ENCODE assay signal across 22 mouse cellular contexts in the genomic region with DNA sequence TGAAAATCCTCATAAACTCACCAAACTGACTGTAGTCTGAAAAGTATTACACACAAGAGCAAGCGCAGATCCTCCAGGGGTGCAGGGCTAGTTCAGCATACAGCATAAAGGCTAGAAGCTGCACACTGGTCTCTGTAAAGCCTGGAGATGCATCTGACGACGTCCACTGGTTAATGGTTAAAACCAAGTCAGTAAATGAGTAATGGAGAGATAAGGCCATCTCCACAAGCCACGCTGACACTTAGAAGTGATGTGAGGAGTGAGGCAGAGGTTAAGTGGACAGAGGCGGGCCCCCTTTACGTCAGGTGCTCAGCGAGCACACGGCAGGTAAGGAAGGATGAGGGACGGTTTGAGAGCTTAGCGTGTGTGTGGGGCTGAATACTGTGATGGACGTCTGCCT. TPM values are rescaled to one million over a fixed set of nuclear protein-coding genes. Genes with fewer than 3 reads are reported as not detected.
DNase-seq lines count a peak whose midpoint lies in the region; ATAC-seq and TF ChIP-seq lines count a peak whose summit lies in the region.
"Had no signal": no experiment of that assay in that cellular context is flagged by ENCODE, and none has a peak within 500 bp of the region (broad histone marks: within the 10 kb centered on the region; RNA-seq: fewer than 3 reads in every experiment).

No protein-coding gene starts in this region.

- H3K27me3 ChIP-seq in kidney, adult 2 months (replicated peaks; ENCODE audit: control insufficient read depth, insufficient read depth, low read length), result no peaks in the 10 kb centered on the region
- H3K27me3 ChIP-seq in liver, embryonic 12.5 days (replicated peaks), result no peaks in the 10 kb centered on the region
- H3K27me3 ChIP-seq in liver, embryonic 16.5 days (ENCODE audit: control insufficient read depth, insufficient read depth, low read depth, low read length), result no peaks in the 10 kb centered on the region
- H3K27me3 ChIP-seq: embryonic facial prominence, embryonic 13.5 days; forebrain, embryonic 12.5 days; heart, embryonic 12.5 days had no signal

- H3K4me3 ChIP-seq in kidney, adult 2 months (ENCODE audit: insufficient read depth, low read depth, low read length), result no peak overlapping the region
- H3K4me3 ChIP-seq in liver, embryonic 12.5 days, result no peak overlapping the region
- no peak overlapping the region for H3K4me3 ChIP-seq in liver, embryonic 16.5 days (ENCODE audit: low read depth, low read length)
- H3K4me3 ChIP-seq: embryonic facial prominence, embryonic 13.5 days; forebrain, embryonic 12.5 days; gastrocnemius, adult 2 months; heart, embryonic 12.5 days; hindbrain, embryonic 10.5 days had no signal

- peaks cover 2% of the 10 kb centered on the region for H3K36me3 ChIP-seq in kidney, adult 2 months (ENCODE audit: control insufficient read depth, insufficient read depth, low read length)
- peaks cover 58% of the 10 kb centered on the region for H3K36me3 ChIP-seq in liver, embryonic 12.5 days
- H3K36me3 ChIP-seq in liver, embryonic 16.5 days (ENCODE audit: control insufficient read depth, insufficient read depth), result peaks cover 5% of the 10 kb centered on the region; the same call in 1 of the 2 replicates

- peak; percentile 5 for DNase-seq in kidney, adult 2 months
- no peak for DNase-seq in kidney, adult 8-10 months
- DNase-seq in adrenal gland, postnatal 14 days, result no peak
- no peak for DNase-seq in thymus, postnatal 10 days (ENCODE audit: low spot score in 2 of 2)
- no peak for DNase-seq in cerebellum, adult 11-12 months
- DNase-seq: adrenal gland, adult 8-10 months; B cell, adult 2 months; cerebellum, adult 18-20 months; cerebellum, adult 9-11 months; cerebellum, postnatal 36 days; forebrain, postnatal 0 days; gastrocnemius, adult 2 months; gastrocnemius, postnatal 25 days had no signal

- TF ChIP-seq POLR2A in kidney, adult 2 months (IDR thresholded peaks at IDR 0.05; ENCODE audit: low read depth, low read length), result no peak

- H3K4me1 ChIP-seq in kidney, adult 2 months (ENCODE audit: control insufficient read depth, insufficient read depth, low read length), result no peaks in the 10 kb centered on the region
- H3K4me1 ChIP-seq in liver, embryonic 12.5 days, result no peaks in the 10 kb centered on the region
- H3K4me1 ChIP-seq in liver, embryonic 16.5 days (ENCODE audit: control insufficient read depth, low read depth, low read length), result no peaks in the 10 kb centered on the region
- H3K4me1 ChIP-seq: embryonic facial prominence, embryonic 13.5 days; forebrain, embryonic 12.5 days; hindbrain, embryonic 10.5 days had no signal

- ATAC-seq in liver, embryonic 12.5 days, result peak; percentile 54; the same call in 1 of the 2 replicates
- peak; percentile 69 for ATAC-seq in liver, embryonic 16.5 days (ENCODE audit: low read depth)
- ATAC-seq: CD4-positive, CD25-positive, alpha-beta regulatory T cell, adult 4 months; forebrain, postnatal 0 days had no signal

- no peak overlapping the region for H3K9ac ChIP-seq in liver, embryonic 12.5 days
- H3K9ac ChIP-seq in liver, embryonic 16.5 days (ENCODE audit: low read depth, low read length), result no peak overlapping the region
- H3K9ac ChIP-seq: embryonic facial prominence, embryonic 13.5 days; forebrain, embryonic 12.5 days; forebrain, postnatal 0 days; heart, embryonic 12.5 days; hindbrain, embryonic 14.5 days had no signal

- H3K9me3 ChIP-seq in liver, embryonic 12.5 days (replicated peaks), result no peaks in the 10 kb centered on the region
- no peaks in the 10 kb centered on the region for H3K9me3 ChIP-seq in liver, embryonic 16.5 days (replicated peaks; ENCODE audit: control insufficient read depth, low read length)
- H3K9me3 ChIP-seq: embryonic facial prominence, embryonic 13.5 days; forebrain, embryonic 12.5 days; G1E; heart, embryonic 12.5 days; hindbrain, embryonic 10.5 days had no signal

- 0 out of 2 replicates have a peak overlapping the region, but pooled peaks have one; percentile 14 for H3K4me2 ChIP-seq in liver, embryonic 12.5 days
- H3K4me2 ChIP-seq in liver, embryonic 16.5 days (ENCODE audit: low read depth, low read length), result peak overlapping the region; percentile 31; the same call in 1 of the 2 replicates
- H3K4me2 ChIP-seq: embryonic facial prominence, embryonic 13.5 days; forebrain, embryonic 12.5 days; heart, embryonic 12.5 days; hindbrain, embryonic 14.5 days had no signal

- no peak overlapping the region for H3K27ac ChIP-seq in kidney, adult 2 months (ENCODE audit: insufficient read depth, low read depth, low read length)
- H3K27ac ChIP-seq in liver, embryonic 12.5 days, result no peak overlapping the region
- no peak overlapping the region for H3K27ac ChIP-seq in liver, embryonic 16.5 days (ENCODE audit: low read length)
- H3K27ac ChIP-seq: embryonic facial prominence, embryonic 13.5 days; forebrain, embryonic 12.5 days; gastrocnemius, adult 2 months; hindbrain, embryonic 10.5 days; hindbrain, embryonic 14.5 days had no signal

- 55% methylated on average over 11 of the region's 11 CpGs for WGBS in kidney, adult 2 months
- 65% methylated on average over 11 of the region's 11 CpGs for WGBS in liver, embryonic 12.5 days (ENCODE audit: insufficient replicate concordance)
- WGBS in liver, embryonic 16.5 days (ENCODE audit: insufficient replicate concordance), result 57% methylated on average over 11 of the region's 11 CpGs

- TF ChIP-seq CTCF in kidney, adult 2 months (conservative IDR thresholded peaks at IDR 0.05; ENCODE audit: insufficient read depth, insufficient read length, low read depth, low read length), result no peak

RNA-seq across cellular contexts. Expression of a gene that starts 33.2 kb away (rescaled TPM):
- polyA plus RNA-seq in kidney, adult 2 months (2012; rRNA removed), result 16.6 and 16.9 TPM in 2 replicates
- 11.9 and 12.1 TPM in 2 replicates for polyA plus RNA-seq in liver, embryonic 12.5 days (2016; fragmentation: Nextera tagmentation; extraction: Ambion mirVana)
- 5.4 and 6.4 TPM in 2 replicates for polyA plus RNA-seq in liver, embryonic 16.5 days (2015; fragmentation: Nextera tagmentation; extraction: Ambion mirVana)
- 30.4 and 32.8 TPM in 2 replicates for total RNA-seq in adrenal gland, postnatal 14 days (2021)
